ENCODE assay signal across 22 mouse cellular contexts in genomic region chr12:104013620-104014019, GRCm38 (mm10). TPM values are rescaled to one million over a fixed set of nuclear protein-coding genes. Genes with fewer than 3 reads are reported as not detected.
"Had no signal": no experiment of that assay in that cellular context is flagged by ENCODE, and none has a peak within 500 bp of the region (broad histone marks: within the 10 kb centered on the region; RNA-seq: fewer than 3 reads in every experiment).

Gene Serpina9, minus strand, starts transcription at chr12:104013755.

- H3K4me3 ChIP-seq: midbrain, embryonic 10.5 days; midbrain, embryonic 12.5 days; myocyte; neural tube, embryonic 13.5 days; neural tube, embryonic 15.5 days had no signal

- H3K9me3 ChIP-seq: midbrain, embryonic 12.5 days; neural tube, embryonic 13.5 days; neural tube, embryonic 15.5 days had no signal

- H3K27ac ChIP-seq: liver, embryonic 14.5 days; midbrain, embryonic 10.5 days; midbrain, embryonic 12.5 days; neural tube, embryonic 13.5 days; neural tube, embryonic 15.5 days had no signal

- H3K4me2 ChIP-seq: lung, embryonic 14.5 days; midbrain, embryonic 12.5 days; neural tube, embryonic 13.5 days; neural tube, embryonic 15.5 days had no signal

- H3K9ac ChIP-seq: liver, embryonic 14.5 days; lung, embryonic 14.5 days; midbrain, embryonic 12.5 days; neural tube, embryonic 13.5 days; neural tube, embryonic 15.5 days had no signal

- ATAC-seq: midbrain, embryonic 16.5 days had no signal

- H3K4me1 ChIP-seq: midbrain, embryonic 10.5 days; midbrain, embryonic 12.5 days; neural tube, embryonic 13.5 days; neural tube, embryonic 15.5 days had no signal

- H3K36me3 ChIP-seq: midbrain, embryonic 10.5 days; midbrain, embryonic 12.5 days; neural tube, embryonic 13.5 days; neural tube, embryonic 15.5 days had no signal

- DNase-seq: lung, adult 18-20 months; lung, embryonic 14.5 days; lung, postnatal 10 days; lung, postnatal 4 days; midbrain, embryonic 14.5 days; retina, postnatal 1 day; right cerebral cortex, postnatal 4 days; spleen, adult 18-20 months; thymus, adult 2 months; thymus, postnatal 25 days had no signal

- H3K27me3 ChIP-seq: midbrain, embryonic 12.5 days; neural tube, embryonic 13.5 days; neural tube, embryonic 15.5 days had no signal

RNA-seq across cellular contexts. Expression of gene Serpina9, which starts in this region (rescaled TPM):
- total RNA-seq: megakaryocyte, adult 5-6 weeks; megakaryocyte-erythroid progenitor cell, adult 5-6 weeks had no signal
- polyA plus RNA-seq: liver, embryonic 14.5 days; liver, embryonic 16.5 days; lung, embryonic 14.5 days; midbrain, embryonic 10.5 days; midbrain, embryonic 14.5 days; midbrain, embryonic 16.5 days; neural tube, embryonic 11.5 days; neural tube, embryonic 13.5 days; neural tube, embryonic 15.5 days; stomach, embryonic 14.5 days had no signal
